Mouse (Mus musculus): ENCODE data around the gene Gm8994.
"Not testable (repeated sequence)": the region's sequence is repeated elsewhere in the genome, so short reads cannot be mapped to it uniquely, and the experiment has no call there.

Gene Gm8994

GRCm38 (mm10) chr6:136327239-136327638 lies at the start of gene Gm8994:
Gene Gm8994 (plus strand): TSS chr6:136327539.
- in situ Hi-C loops (cut with MboI; ENCODE audit: unreplicated experiment in 2 of 2), result not testable (repeated sequence)

- in situ Hi-C loops (cut with MboI; ENCODE audit: unreplicated experiment in 2 of 2), result no loop called here
These were observed 49.7 kb upstream of the Gm8994 start for GRCm38 (mm10) chr6:136277685-136278084.

GRCm38 (mm10) chr6:136284565-136284964 lies 42.8 kb upstream of the Gm8994 start:
- in situ Hi-C loops (cut with MboI; ENCODE audit: unreplicated experiment in 2 of 2), result no loop called here

- in situ Hi-C loops (cut with MboI; ENCODE audit: unreplicated experiment in 2 of 2), result no loop called here
These were observed 41.2 kb upstream of the Gm8994 start for GRCm38 (mm10) chr6:136286180-136286579.

GRCm38 (mm10) chr6:136286589-136286988 lies 40.8 kb upstream of the Gm8994 start:
- in situ Hi-C loops (cut with MboI; ENCODE audit: unreplicated experiment in 2 of 2), result no loop called here

- in situ Hi-C loops (cut with MboI; ENCODE audit: unreplicated experiment in 2 of 2), result no loop called here
These were observed 35.9 kb upstream of the Gm8994 start for GRCm38 (mm10) chr6:136291424-136291823.

- in situ Hi-C loops (cut with MboI; ENCODE audit: unreplicated experiment in 2 of 2), result no loop called here
These were observed 35.2 kb upstream of the Gm8994 start for GRCm38 (mm10) chr6:136291951-136292714.

GRCm38 (mm10) chr6:136293700-136294099 lies 33.6 kb upstream of the Gm8994 start:
- in situ Hi-C loops (cut with MboI; ENCODE audit: unreplicated experiment in 2 of 2), result no loop called here

- in situ Hi-C loops (cut with MboI; ENCODE audit: unreplicated experiment in 2 of 2), result no loop called here
These were observed 31.5 kb upstream of the Gm8994 start for GRCm38 (mm10) chr6:136295821-136296220.

GRCm38 (mm10) chr6:136296251-136296650 lies 31.1 kb upstream of the Gm8994 start:
- in situ Hi-C loops (cut with MboI; ENCODE audit: unreplicated experiment in 2 of 2), result no loop called here

GRCm38 (mm10) chr6:136303514-136303913 lies 23.8 kb upstream of the Gm8994 start:
- in situ Hi-C loops (cut with MboI; ENCODE audit: unreplicated experiment in 2 of 2), result no loop called here

GRCm38 (mm10) chr6:136304369-136304988 lies 22.9 kb upstream of the Gm8994 start:
- in situ Hi-C loops (cut with MboI; ENCODE audit: unreplicated experiment in 2 of 2), result no loop called here

GRCm38 (mm10) chr6:136309487-136309886 lies 17.9 kb upstream of the Gm8994 start:
- in situ Hi-C loops (cut with MboI; ENCODE audit: unreplicated experiment in 2 of 2), result no loop called here

GRCm38 (mm10) chr6:136328416-136328815 lies 1.1 kb downstream of the Gm8994 start:
- in situ Hi-C loops (cut with MboI; ENCODE audit: unreplicated experiment in 2 of 2), result not testable (repeated sequence)

GRCm38 (mm10) chr6:136340669-136341068 lies 13.3 kb downstream of the Gm8994 start:
- in situ Hi-C loops (cut with MboI; ENCODE audit: unreplicated experiment in 2 of 2), result no loop called here

- in situ Hi-C loops (cut with MboI; ENCODE audit: unreplicated experiment in 2 of 2), result no loop called here
These were observed 13.8 kb downstream of the Gm8994 start for GRCm38 (mm10) chr6:136341093-136341492.

- in situ Hi-C loops (cut with MboI; ENCODE audit: unreplicated experiment in 2 of 2), result no loop called here
These were observed 16.5 kb downstream of the Gm8994 start for GRCm38 (mm10) chr6:136343868-136344267.

GRCm38 (mm10) chr6:136345034-136345433 lies 17.7 kb downstream of the Gm8994 start:
- in situ Hi-C loops (cut with MboI; ENCODE audit: unreplicated experiment in 2 of 2), result no loop called here

GRCm38 (mm10) chr6:136345641-136346040 lies 18.3 kb downstream of the Gm8994 start:
- in situ Hi-C loops (cut with MboI; ENCODE audit: unreplicated experiment in 2 of 2), result no loop called here

- in situ Hi-C loops (cut with MboI; ENCODE audit: unreplicated experiment in 2 of 2), result no loop called here
These were observed 19.7 kb downstream of the Gm8994 start for GRCm38 (mm10) chr6:136347053-136347452.

GRCm38 (mm10) chr6:136347631-136348030 lies 20.3 kb downstream of the Gm8994 start:
- in situ Hi-C loops (cut with MboI; ENCODE audit: unreplicated experiment in 2 of 2), result no loop called here
